Mouse (Mus musculus): ENCODE results near the gene Pex6.

DNA sequence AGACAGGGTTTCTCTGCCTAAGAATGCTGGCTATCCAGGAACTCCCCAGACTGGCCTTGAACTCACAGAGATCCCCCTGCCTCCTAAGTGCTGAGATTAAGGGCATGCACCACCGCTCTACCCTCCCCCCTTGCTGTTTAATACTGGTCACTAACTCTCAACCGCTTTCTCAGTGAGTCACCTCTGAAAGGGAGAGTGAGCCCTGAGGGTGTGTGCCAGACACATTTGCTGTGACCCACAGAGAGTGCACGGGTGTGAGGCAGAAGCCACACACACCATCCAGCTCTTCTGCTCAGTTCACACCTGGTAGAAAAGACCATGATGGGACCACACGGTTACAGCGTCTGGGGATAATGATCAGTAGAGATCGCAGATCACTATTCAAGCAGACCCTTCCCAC, 12.7 kb upstream of the Pex6 start:
- TF ChIP-seq HCFC1 (IDR thresholded peaks at IDR 0.05; ENCODE audit: borderline replicate concordance, insufficient read depth, low read length) (no peak), ZC3H11A (IDR thresholded peaks at IDR 0.05; ENCODE audit: borderline replicate concordance, low read depth, low read length) (no peak), MAFK (IDR thresholded peaks at IDR 0.05; ENCODE audit: insufficient read depth, low read depth, low read length) (no peak)

Data from ES-E14 (cell line).